Mouse (Mus musculus) lung, embryonic 14.5 days (tissue): ENCODE measurements around the gene Elf2. TPM values are rescaled to one million over a fixed set of nuclear protein-coding genes. Genes with fewer than 3 reads are reported as not detected.

Experiments used
- ATAC-seq: fragments of 200-750 bp; cut with Nextera tagmentation; 2 replicates; pipeline ENCODE4 v1.8.0; 2017; ENCODE audit warnings: mild to moderate bottlenecking, moderate TSS enrichment, moderate library complexity; ENCODE audit not compliant: insufficient read depth
- DNase-seq: peaks from one replicate; pipeline ENCODE4 v3.0.0-alpha.2; 2015
- H3K27ac ChIP-seq: fragments of 300-500 bp; sonication (generic); 2 replicates; pipeline ENCODE4 v1.5.1; 2014; ENCODE audit warnings: low read depth, mild to moderate bottlenecking, moderate library complexity
- H3K27me3 ChIP-seq: fragments of 300-500 bp; sonication (generic); 2 replicates; pipeline ENCODE4 v1.6.1; 2014; ENCODE audit warnings: low read length, control low read depth; ENCODE audit not compliant: insufficient read depth
- H3K36me3 ChIP-seq: fragments of 300-500 bp; sonication (generic); 2 replicates; pipeline ENCODE4 v1.6.1; 2014; ENCODE audit warnings: control low read depth; ENCODE audit not compliant: insufficient read depth
- H3K4me1 ChIP-seq: fragments of 300-500 bp; sonication (generic); 2 replicates; pipeline ENCODE4 v1.6.1; 2014; ENCODE audit warnings: antibody characterized with exemption, control low read depth; ENCODE audit not compliant: insufficient read depth
- H3K4me2 ChIP-seq: fragments of 300-500 bp; sonication (generic); 2 replicates; pipeline ENCODE4 v1.6.1; 2014; ENCODE audit warnings: mild to moderate bottlenecking
- H3K4me3 ChIP-seq: fragments of 300-500 bp; sonication (generic); 2 replicates; pipeline ENCODE4 v1.5.1; 2014; ENCODE audit warnings: low read depth, low read length
- H3K9ac ChIP-seq: fragments of 300-500 bp; sonication (generic); 2 replicates; pipeline ENCODE4 v1.6.1; 2014
- H3K9me3 ChIP-seq: fragments of 300-500 bp; sonication (generic); 2 replicates; pipeline ENCODE4 v1.6.1; 2016; ENCODE audit warnings: low read depth, low read length, control low read depth
- CTCF ChIP-seq: IDR thresholded peaks from 2 replicates; pipeline ENCODE4 v1.5.1; 2016; ENCODE audit warnings: antibody characterized with exemption, low read depth
- WGBS: fragments of 180-500 bp; shearing (Covaris S2); extraction: QIAGEN DNeasy Blood & Tissue Kit; methylation state at CpG from one replicate; pipeline ENCODE4 v1.1.7; 2014; 5-methylcytosine and 5-hydroxymethylcytosine counted together
- polyA plus RNA-seq: library from polyadenylated mRNA; unstranded; fragments of >200 nt; fragmentation: Nextera tagmentation; extraction: Ambion mirVana; gene quantifications from 2 replicates; pipeline ENCODE4 v1.2.1, GENCODE M21; 2014

The Elf2 gene
- polyA plus RNA-seq, 1 experiment from 2014 or later: 60.8 TPM

- WGBS: 78% methylated on average over 10 of the region's 10 CpGs
- peak; percentile 46 for DNase-seq
- H3K27ac ChIP-seq: no peak overlapping the region
- no peak overlapping the region for H3K4me2 ChIP-seq
- H3K27me3 ChIP-seq: no peaks in the 10 kb centered on the region
- TF ChIP-seq CTCF: peak; percentile 50
- ATAC-seq: no peak
- no peaks in the 10 kb centered on the region for H3K36me3 ChIP-seq
- peaks cover 13% of the 10 kb centered on the region for H3K4me1 ChIP-seq
- H3K9me3 ChIP-seq: no peaks in the 10 kb centered on the region
- no peak overlapping the region for H3K9ac ChIP-seq
- H3K4me3 ChIP-seq: no peak overlapping the region
Measured at GRCm38 (mm10) chr3:51228038-51228820, 112.2 kb downstream of the Elf2 start.

- Histone ChIP-seq H3K4me1 (peaks cover 13% of the 10 kb centered on the region), H3K4me3 (peak overlapping the region; percentile 88; the same call in 1 of the 2 replicates), H3K4me2 (peak overlapping the region; percentile 88), H3K36me3 (no peaks in the 10 kb centered on the region), H3K9me3 (no peaks in the 10 kb centered on the region), H3K27me3 (no peaks in the 10 kb centered on the region), H3K27ac (no peak overlapping the region), H3K9ac (no peak overlapping the region)
- no peak for TF ChIP-seq CTCF
- DNase-seq: no peak
- 81% methylated on average over 3 of the region's 3 CpGs for WGBS
- ATAC-seq: no peak
Measured at GRCm38 (mm10) chr3:51226601-51227000, 113.9 kb downstream of the Elf2 start.

GRCm38 (mm10) chr3:51225979-51226378 is 114.5 kb downstream of the Elf2 start:
- no peak for TF ChIP-seq CTCF
- WGBS: 95% methylated on average over 10 of the region's 10 CpGs
- Histone ChIP-seq H3K27ac (no peak overlapping the region), H3K36me3 (no peaks in the 10 kb centered on the region), H3K9me3 (no peaks in the 10 kb centered on the region), H3K27me3 (no peaks in the 10 kb centered on the region), H3K4me2 (peak overlapping the region; percentile 88), H3K9ac (no peak overlapping the region), H3K4me1 (peaks cover 13% of the 10 kb centered on the region), H3K4me3 (peak overlapping the region; percentile 88)
- DNase-seq (no peak), ATAC-seq (no peak)

- ATAC-seq: no peak
- H3K4me1 ChIP-seq: peaks cover 13% of the 10 kb centered on the region
- no peaks in the 10 kb centered on the region for H3K9me3 ChIP-seq
Measured at GRCm38 (mm10) chr3:51225226-51225750, 115.2 kb downstream of the Elf2 start.

GRCm38 (mm10) chr3:51224363-51225225 is 115.9 kb downstream of the Elf2 start, which contains the start of gene Noct:
Gene Noct, plus strand, starts transcription at chr3:51224447.
- under 1% methylated on average over 83 of the region's 100 CpGs for WGBS

More at GRCm38 (mm10) chr3:51225226-51225750, 115.2 kb downstream of the Elf2 start:
- WGBS: 1% methylated on average over 39 of the region's 39 CpGs
- Histone ChIP-seq H3K36me3 (no peaks in the 10 kb centered on the region), H3K9ac (peak overlapping the region; percentile 81), H3K4me2 (peak overlapping the region; percentile 88), H3K4me3 (peak overlapping the region; percentile 88), H3K27ac (peak overlapping the region; percentile 96), H3K27me3 (no peaks in the 10 kb centered on the region)
- no peak for TF ChIP-seq CTCF
- DNase-seq: no peak

GRCm38 (mm10) chr3:51223556-51223955 is 116.9 kb downstream of the Elf2 start:
- H3K4me3 ChIP-seq: peak overlapping the region; percentile 88; the same call in 1 of the 2 replicates
- peak overlapping the region; percentile 81; the same call in 1 of the 2 replicates for H3K9ac ChIP-seq
- H3K27ac ChIP-seq: no peak overlapping the region
- H3K27me3 ChIP-seq: no peaks in the 10 kb centered on the region
- H3K36me3 ChIP-seq: no peaks in the 10 kb centered on the region
- DNase-seq (no peak), ATAC-seq (no peak)
- no peak for TF ChIP-seq CTCF
- 17% methylated on average over 5 of the region's 5 CpGs for WGBS
- H3K4me2 ChIP-seq: peak overlapping the region; percentile 88
- H3K4me1 ChIP-seq: peaks cover 13% of the 10 kb centered on the region
- H3K9me3 ChIP-seq: no peaks in the 10 kb centered on the region

More at GRCm38 (mm10) chr3:51224363-51225225, 115.9 kb downstream of the Elf2 start, which contains the start of gene Noct:
- Histone ChIP-seq H3K4me3 (peak within 1 kb of the TSS; percentile 88), H3K27me3 (no peaks in the 10 kb centered on the region), H3K4me2 (peak within 1 kb of the TSS; percentile 88), H3K9me3 (no peaks in the 10 kb centered on the region), H3K9ac (peak within 1 kb of the TSS; percentile 81), H3K27ac (peak within 1 kb of the TSS; percentile 96), H3K36me3 (no peaks in the 10 kb centered on the region), H3K4me1 (peaks cover 13% of the 10 kb centered on the region)
- ATAC-seq (peak; percentile 92), DNase-seq (peak; percentile 93)
- no peak for TF ChIP-seq CTCF
